Mouse (Mus musculus) erythroblast, adult 5-6 weeks (primary cell): ENCODE data around the gene Gm20388. TPM values are rescaled to one million over a fixed set of nuclear protein-coding genes. Genes with fewer than 3 reads are reported as not detected.

ENCODE experiments used
- ATAC-seq: replicated peaks from 2 replicates; pipeline ENCODE4 v1.8.0; 2016; ENCODE audit warnings: moderate number of reproducible peaks, mild to moderate bottlenecking, moderate TSS enrichment, inconsistent platforms; ENCODE audit not compliant: poor library complexity, low FRiP score, severe bottlenecking
- total RNA-seq, 2 experiments: library from RNA; stranded (forward) in 1 of 2; stranded (reverse) in 1 of 2; fragments of 150-400 nt in 1 of 2; fragments of 200-764, 138-1000 nt in 1 of 2; gene quantifications; 2 replicates each; pipeline versions ENCODE4 v1.2.3 to v1.2.4; 2015 to 2017; ENCODE audit warnings: low replicate concordance in 2 of 2

Gm20388 gene
- total RNA-seq, 2 experiments from 2014 or later, result 2.9 to 7.8 TPM

- ATAC-seq, result no peak
Measured at GRCm38 (mm10) chr8:122454409-122454808, 2543.8 kb downstream of the Gm20388 start.

- no peak for ATAC-seq
Measured at GRCm38 (mm10) chr8:122457171-122457570, 2546.5 kb downstream of the Gm20388 start.

- ATAC-seq, result no peak
Measured at GRCm38 (mm10) chr8:122459218-122459900, 2548.7 kb downstream of the Gm20388 start.

- no peak for ATAC-seq
Measured at GRCm38 (mm10) chr8:122459990-122460389, 2549.3 kb downstream of the Gm20388 start.

GRCm38 (mm10) chr8:122460524-122461472 is 2550.2 kb downstream of the Gm20388 start, which contains the start of gene Snai3:
Snai3 (minus strand) TSS chr8:122460733.
- ATAC-seq, result no peak

GRCm38 (mm10) chr8:122461473-122462148 is 2551.0 kb downstream of the Gm20388 start:
- no peak for ATAC-seq

- ATAC-seq, result no peak
Measured at GRCm38 (mm10) chr8:122462510-122462909, 2551.9 kb downstream of the Gm20388 start.

GRCm38 (mm10) chr8:122463651-122464640 is 2553.3 kb downstream of the Gm20388 start:
- no peak for ATAC-seq

GRCm38 (mm10) chr8:122464985-122465384 is 2554.3 kb downstream of the Gm20388 start:
- no peak for ATAC-seq

GRCm38 (mm10) chr8:122467816-122468215 is 2557.2 kb downstream of the Gm20388 start:
- no peak for ATAC-seq

- ATAC-seq, result no peak
Measured at GRCm38 (mm10) chr8:122469407-122469806, 2558.8 kb downstream of the Gm20388 start.

- no peak for ATAC-seq
Measured at GRCm38 (mm10) chr8:122469965-122470364, 2559.3 kb downstream of the Gm20388 start.

- no peak for ATAC-seq
Measured at GRCm38 (mm10) chr8:122470691-122471090, 2560.1 kb downstream of the Gm20388 start.

- ATAC-seq, result no peak
Measured at GRCm38 (mm10) chr8:122473911-122474421, 2563.3 kb downstream of the Gm20388 start.

- ATAC-seq, result peak; percentile 38
Measured at GRCm38 (mm10) chr8:122474951-122475560, 2564.4 kb downstream of the Gm20388 start.

- ATAC-seq, result peak; percentile 81
Measured at GRCm38 (mm10) chr8:122475580-122476320, 2565.1 kb downstream of the Gm20388 start, which contains the start of the genes Rnf166 and Ctu2. Rnf166 (minus strand) TSS chr8:122476064. Ctu2 (plus strand) TSS chr8:122476143.

GRCm38 (mm10) chr8:122482448-122482847 is 2571.8 kb downstream of the Gm20388 start:
- no peak for ATAC-seq

GRCm38 (mm10) chr8:122483877-122484276 is 2573.2 kb downstream of the Gm20388 start:
- no peak for ATAC-seq
